Mouse (Mus musculus) spleen, embryonic (tissue): ENCODE data around the gene Dydc2.

Source experiments
- CTCF ChIA-PET: fragments of 350-600 bp; sonication (Branson Sonifier 250); formaldehyde crosslinking; loops from one replicate; lab custom pipeline; 2022; lab: Charles Lee

Gene Dydc2

DNA sequence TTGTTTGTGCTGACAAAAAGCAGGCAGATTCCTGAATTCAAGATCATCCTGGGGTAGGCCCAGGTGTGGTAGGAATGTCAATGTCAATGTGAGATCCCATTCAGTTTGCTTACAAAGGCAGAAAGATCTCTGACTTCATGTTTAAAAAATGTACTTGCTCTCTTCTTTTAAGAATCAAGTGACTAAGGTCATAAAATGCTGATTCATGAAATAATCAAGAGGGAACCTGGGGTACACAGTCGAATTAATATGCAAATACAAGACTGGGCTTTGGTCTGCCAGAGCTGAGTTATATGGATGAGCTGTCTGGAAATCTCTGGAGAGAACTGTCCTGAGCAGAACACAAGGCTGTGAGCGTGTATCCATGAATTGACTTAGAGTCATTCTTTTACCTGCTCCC lies 21.6 kb downstream of the Dydc2 start:
- CTCF ChIA-PET = no interaction called here

DNA sequence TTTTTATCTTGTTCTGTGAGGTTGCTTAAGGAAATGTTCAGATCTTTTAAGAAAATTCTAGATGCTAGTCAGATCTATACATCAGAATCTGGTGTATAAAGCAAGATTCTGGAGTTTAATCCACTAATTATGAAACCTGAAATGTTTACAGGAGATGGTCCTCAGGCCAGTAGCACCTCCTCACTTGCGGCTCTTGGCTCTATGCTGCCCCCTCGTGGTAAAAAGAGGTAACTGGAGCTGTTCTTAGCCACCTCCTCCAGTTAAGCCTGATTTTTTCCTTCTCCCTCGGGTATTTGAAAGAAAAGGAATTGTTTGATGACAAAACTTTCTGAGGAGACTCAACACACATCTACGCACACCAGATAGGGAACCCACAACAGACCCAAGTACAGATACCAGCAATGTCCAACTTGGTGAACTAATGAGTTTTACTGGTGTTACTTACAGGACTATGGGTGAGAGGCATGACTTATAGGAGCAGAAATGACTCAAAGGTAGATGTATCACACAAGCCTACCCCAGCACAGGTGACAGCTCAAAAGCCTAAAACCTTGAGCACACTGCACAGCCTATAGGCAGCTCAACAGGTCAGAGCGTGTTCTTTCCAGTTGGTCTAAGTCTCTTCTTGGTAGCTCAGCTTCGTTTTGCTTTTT lies 33.7 kb downstream of the Dydc2 start:
- CTCF ChIA-PET = interaction anchor here (1.0 kb wide), 1 partner anchor 61 kb away, joined by 3 read pairs; no protein-coding TSS in a partner anchor

DNA sequence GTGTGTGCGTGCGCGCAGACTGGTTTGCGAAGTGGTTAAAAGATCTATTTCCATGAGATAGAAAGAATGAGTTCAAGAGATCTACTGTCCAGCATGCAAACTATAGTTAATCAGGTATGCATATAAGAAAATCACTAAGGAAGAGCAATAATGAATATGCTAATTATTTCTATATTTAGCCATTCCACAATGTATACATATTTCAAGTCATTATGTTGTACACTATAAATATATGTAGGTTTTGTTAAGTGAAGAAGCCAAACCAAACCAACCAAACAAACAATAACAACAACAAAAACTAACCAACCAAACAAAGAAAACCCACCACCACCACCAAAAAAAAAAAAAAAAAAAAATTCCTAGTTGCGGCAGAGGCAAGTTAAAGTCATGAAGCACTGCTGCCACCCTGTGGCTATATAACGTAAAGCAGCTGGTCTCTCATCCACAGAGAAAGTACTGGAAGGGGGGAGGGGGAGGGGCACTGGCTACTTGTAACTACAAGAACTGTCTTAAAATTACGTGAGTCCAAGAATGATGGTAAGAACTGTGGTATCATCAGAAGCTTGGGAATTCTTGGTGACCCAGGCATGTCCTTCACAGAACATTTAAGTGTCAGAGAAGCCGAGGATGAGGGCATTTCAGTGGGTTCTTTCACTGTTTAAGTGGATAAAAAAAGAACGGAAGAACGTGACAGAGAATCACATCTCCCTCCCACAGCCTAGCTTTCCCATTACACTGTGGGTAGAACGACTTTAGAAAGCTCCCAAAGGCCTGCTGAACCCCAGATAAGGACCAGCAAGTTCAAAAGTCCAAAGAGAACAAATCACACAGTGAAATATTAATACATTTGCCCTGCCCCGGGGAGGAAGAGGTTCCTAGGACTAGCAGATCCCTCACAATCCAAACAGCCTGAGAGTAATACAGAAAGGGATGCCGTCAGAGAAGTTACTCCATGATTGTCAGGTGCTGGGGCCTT lies 35.6 kb downstream of the Dydc2 start:
- CTCF ChIA-PET = interaction anchor here (0.6 to 1.1 kb wide), 7 partner anchors 35 to 1961 kb away, joined by 3 to 10 read pairs (median 4); no protein-coding TSS in a partner anchor

DNA sequence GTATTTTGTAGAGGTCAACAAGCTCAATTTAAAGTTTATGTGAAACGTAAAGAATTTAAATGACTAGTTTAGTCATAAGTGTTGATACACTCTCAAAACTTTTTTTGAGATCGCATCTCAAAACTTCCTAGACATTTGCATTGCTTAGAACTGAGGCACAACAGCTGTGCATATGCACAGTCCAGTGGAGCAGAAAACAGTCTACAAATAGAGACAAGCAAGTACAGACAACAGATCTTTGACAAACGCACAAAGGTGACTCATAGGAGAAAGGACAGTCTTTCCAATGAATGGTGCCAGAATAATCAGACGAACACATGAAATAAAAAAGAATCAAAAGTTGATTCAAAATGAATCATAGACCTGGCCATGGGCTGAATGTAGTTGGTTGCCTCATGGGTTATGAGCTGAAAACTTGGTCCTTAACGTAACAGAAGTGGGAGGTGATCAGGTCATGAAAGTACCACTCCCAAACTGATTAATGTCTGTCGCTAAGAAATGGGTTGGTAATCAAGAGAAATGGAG lies 38.0 kb downstream of the Dydc2 start:
- CTCF ChIA-PET = no interaction called here

DNA sequence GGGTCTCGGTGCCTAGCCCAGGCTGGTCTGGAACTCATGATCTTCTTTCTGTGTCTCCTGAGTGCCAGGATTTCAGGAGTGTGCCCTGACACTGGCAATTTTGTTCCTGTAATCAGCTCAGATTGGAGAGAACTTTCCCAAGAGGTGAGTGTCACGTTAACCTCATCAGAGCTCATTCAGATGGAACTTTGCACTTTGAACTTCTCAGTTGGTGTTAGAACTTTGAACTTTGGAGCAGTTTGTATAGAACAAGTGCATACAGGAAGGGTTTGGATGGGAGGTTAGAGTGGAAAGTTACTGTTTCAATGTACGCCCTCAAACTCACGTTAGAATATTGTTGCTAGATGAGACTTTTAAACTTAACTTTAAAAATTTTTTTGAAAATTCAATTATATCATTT lies 39.7 kb downstream of the Dydc2 start:
- CTCF ChIA-PET = no interaction called here

DNA sequence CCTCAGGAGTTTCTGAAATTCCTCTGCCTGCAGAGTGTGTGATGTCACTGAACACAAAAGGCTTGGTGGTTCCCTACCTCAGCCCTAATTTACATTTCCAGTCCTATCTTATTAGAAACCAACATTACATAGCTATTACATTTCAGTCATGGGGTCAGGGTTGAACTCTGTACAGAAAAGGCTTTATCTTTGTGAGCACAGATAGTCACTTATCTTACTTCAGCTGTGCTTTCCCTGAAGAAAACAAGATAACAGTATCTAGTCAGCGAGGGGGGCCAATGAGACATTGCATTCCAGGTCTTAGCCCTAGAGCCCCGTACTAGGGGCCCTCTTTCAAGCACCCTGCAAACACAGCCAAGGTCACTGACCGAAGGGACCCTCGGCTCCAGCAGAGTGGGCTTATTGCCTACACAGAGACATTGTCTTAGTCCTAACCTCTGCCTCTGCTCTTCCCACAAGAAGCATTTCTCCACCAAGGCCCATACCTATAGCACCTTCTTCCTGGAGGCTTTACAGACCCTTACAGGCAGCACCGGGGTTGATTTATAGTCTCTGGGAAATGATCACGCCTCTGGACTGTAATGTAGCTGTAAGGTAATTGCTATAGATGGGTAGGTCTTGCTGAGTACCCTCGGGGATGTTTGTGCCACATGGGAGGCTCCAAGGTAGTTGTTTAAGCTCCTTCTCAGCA lies 43.3 kb downstream of the Dydc2 start:
- CTCF ChIA-PET = no interaction called here

DNA sequence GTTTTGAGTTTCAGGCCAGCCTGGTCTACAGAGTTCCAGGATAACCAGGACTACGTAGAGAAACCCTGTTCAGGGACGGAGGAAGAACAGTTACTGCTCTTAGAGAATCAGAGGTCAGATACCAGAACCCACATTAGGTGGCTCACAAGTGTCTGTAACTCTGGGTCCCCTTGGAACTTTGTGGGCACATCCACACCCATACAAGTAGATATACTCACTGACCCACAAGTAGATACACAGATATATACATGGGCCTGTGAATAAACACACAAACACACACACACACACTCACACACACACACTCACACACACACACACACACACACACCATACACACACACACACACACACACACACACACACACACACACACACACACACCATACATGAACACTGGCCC lies 43.9 kb downstream of the Dydc2 start:
- CTCF ChIA-PET = no interaction called here

DNA sequence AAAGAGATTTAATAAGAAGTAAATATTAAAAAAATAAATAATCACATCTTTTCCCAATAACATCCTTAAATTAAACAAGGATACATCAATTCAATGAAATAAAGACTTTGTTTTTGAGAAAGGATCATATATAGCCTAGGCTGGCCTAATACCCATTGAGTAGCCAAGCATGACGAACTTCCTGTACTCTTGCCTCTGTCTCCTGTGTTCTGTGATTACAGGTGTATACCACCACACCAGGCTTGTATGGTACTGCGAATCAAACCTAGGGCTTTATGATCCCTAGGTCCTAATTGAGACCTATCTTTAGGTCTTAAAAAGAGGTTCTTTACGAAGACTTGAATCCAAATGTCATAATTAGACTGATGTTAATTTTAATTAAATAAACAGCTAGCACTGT lies 47.8 kb downstream of the Dydc2 start:
- CTCF ChIA-PET = interaction anchor here (0.6 kb wide), 1 partner anchor 98 kb away, joined by 3 read pairs; no protein-coding TSS in a partner anchor

DNA sequence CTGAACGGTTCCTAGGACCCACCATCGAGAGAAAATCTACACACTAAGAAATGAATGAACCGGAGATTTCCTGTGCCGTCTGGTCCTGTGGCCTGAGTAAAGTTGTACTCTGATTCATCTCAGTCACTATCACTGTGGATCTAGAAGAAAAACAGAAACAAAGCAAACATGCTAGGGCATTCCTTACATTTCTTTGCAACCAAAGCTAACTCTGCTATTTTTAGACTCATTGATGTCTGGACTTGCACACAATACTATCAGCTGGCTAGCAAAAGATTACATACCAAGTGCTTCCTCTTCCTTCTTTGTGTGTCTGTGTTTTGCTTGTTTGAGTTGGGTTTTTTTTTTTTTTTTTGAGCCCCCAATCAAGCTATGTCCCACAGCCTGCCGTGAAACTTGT lies 51.5 kb downstream of the Dydc2 start:
- CTCF ChIA-PET = interaction anchor here (0.6 to 0.9 kb wide), 3 partner anchors 13 to 114 kb away, joined by 3 read pairs; no protein-coding TSS in a partner anchor

DNA sequence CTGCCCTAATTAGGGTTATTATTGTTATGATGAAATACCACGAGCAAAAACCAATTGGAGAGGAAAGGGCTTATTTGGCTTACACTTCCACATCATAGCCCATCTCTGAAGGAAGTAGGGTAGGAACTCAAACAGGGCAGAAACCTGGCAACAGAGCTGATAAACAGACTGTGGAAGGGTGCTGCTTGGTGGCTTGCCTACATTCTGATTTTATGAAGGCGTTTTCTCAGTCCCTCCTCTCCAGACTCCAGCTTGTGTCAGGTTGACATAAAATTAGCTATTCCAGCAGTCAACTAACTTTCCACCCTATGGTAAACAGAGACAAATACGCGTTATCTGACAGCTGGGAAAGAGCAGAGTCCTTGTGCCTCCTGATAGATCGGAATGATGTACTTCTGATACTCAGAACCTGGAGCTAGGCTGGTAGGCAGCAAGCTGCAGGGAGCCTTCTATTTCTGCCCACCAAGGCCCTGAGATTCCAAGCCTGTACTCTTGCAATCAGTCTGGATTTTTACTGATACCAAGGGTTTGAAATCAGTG lies 54.2 kb downstream of the Dydc2 start:
- CTCF ChIA-PET = no interaction called here

DNA sequence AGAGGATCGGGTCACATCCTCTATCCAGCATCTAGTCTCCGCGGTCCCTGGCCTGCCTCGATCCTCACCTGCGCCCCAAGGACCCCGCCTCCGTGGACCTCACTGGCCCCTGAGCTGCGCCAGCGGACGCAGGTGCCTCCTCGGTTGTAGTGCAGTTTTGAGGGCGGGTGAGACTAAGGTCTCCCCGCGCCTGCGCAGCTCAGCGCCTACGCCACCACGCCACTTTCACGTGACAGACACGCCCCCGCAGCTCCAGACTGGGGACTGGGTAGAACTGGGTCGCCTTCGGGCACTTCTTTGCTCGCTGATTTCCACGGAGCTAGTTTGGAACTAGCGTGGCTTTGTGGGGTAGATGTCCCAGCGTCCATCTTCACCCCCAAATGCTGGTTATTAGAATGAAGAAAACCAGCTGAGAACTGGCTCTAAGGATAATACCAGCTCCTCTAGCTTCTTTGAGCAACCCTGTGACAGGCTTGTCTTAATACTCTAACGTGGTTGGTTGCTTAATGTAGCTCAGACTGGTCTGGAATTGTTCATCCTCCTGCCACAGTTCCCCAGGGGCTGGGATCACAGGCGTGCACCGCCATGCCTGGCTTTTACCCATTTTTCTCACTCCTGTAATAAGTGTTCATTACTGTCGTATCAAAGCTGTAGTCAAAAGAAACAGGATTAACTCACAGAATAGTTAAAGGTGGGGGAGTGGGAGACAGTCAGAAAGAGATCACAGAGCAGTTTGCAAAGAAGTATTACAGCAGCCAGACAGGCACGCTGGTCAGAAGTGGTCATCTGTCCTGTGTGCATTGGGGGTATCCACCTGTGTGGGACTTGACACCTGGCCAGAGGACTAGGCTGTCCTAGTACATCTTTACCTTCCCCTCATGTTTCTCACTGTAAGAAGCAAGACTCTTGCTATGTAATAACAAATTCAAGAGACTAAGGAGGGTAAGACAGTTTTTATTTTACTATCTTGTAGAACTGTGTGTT lies 55.1 kb downstream of the Dydc2 start, which contains the start of gene Fam213a:
Gene Fam213a (minus strand): TSS at position 159 of the 984 bp plus-strand sequence.
- CTCF ChIA-PET = no interaction called here

DNA sequence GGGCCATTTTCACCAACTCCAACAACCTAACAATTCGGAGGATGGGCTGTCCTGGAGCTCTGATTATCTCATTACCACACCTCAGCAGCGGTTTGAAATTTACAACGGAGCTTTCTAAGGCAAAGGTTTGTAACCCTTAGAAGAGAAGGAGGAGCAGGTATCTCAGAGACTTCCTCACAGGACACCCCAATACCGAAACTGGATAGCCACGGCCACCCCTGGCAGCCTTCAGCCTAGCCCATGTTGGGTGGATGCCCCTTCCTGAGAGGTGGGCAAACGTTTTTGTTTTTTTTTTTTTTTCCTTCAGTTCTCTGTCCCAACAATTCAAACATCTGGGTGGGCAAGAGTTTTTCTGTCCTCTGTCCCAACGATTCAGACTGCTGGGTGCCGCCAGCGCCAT lies 55.9 kb downstream of the Dydc2 start:
- CTCF ChIA-PET = no interaction called here

DNA sequence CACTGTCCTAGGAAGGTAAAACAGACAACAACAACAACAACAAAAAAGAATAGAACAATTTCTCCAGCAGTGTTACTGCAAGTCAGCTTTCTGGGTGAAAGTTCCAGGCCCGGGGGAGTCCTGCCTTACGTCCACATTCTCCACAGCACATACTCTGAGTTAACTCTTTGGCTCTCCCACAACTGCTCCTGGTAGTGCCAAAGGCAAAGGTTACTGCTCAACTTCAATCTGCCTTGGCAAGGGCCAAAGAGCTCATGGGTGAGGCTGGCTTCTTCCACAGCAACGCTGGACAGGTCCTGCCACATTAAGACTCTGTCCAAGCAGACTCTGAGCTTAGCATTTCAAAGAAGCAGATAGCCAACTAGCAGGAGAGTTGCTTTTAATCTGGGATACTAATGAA lies 57.1 kb downstream of the Dydc2 start:
- CTCF ChIA-PET = no interaction called here

DNA sequence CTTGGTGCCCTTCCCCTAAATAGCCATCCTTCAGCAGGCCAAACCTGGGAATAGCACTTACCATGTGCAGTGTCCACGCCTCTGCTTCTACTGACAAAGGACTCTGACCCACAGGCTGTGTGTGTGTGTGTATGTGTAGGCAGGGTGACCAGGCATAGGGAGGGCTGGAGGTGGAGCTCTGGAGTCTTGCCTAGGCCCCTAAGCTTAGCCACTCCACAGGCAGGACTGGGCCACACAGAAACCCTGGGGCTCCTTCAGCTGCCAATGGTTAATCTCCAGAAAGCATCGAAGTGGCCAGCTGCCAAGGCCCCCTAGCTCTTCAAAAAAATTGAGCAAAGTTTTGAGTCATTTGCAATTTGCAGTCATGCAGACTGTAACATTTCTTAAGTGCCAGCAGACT lies 60.9 kb downstream of the Dydc2 start:
- CTCF ChIA-PET = no interaction called here

DNA sequence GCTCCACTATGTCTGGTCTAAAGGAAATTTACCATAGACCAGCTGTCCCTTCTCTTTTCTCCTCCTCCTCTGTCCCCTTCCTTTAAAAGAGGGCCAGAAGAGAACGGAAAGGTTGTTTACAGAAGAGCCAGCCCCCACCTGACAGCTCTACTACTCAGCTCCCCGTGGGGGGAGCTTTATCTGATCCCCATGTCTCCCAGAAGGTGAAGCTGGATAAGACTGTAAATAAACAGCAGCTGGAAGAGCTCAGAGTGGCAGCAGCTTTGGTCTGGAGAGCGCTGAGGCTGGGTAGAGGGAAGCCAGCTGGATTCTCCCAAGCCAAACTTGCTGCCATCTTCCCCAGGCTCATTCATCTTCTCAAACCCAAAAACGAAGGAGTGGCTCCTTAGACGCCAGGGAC lies 61.4 kb downstream of the Dydc2 start:
- CTCF ChIA-PET = no interaction called here

DNA sequence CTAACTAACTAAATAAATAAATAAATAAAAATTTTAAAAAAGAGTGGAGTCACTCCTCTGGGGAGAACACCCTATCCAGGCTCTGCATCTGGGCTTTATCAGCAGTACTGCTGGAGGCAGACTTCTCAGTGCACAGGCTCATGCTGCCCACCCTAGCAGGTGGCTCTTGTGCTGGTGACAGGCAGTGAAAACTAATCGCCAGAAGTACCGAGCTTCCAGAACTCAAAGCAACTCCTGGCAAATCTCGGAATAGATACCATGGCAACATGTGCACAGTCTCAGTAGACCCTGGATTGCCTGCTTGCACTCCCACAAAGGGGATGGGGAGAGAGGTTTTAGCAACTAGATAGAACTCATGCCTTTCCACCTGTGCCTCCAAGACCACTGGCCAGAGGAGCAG lies 62.1 kb downstream of the Dydc2 start:
- CTCF ChIA-PET = no interaction called here

DNA sequence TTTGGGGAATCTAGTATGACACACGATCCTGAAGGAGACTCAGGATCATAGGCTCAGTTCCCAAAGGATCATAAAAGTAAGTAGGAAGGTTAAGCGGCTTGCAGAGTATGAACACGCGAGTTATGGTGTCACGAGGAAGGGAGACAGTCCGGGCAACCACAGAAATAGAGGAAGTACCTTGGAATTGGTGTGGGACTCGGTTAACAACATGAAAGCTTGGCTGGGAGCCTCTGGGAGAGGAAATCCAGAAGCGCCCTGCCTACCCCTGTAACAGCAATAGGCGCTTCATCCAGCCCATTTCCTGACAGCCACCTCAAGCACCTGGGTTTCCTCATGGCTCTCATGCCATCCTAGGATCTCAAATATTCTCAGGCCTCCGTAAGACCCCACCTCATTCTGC lies 62.7 kb downstream of the Dydc2 start:
- CTCF ChIA-PET = no interaction called here

DNA sequence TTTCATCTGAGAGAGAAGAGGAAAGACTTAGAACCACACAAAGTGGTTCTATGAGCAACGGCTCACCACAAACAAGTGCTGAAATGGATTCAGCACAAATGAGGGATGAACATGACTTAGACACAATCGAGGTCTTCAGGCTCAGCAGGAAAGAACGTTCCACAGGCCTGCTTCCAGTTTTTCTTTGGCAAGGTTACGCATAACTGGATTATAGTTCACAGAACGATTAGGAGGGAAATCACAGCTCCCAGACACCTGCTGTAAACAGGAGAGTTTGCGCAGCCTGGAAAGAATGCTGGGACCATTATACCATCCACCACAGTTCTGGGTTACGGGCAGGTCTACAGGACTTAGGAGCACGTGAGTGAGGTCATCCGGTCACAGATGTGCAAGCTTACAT lies 63.3 kb downstream of the Dydc2 start:
- CTCF ChIA-PET = no interaction called here

DNA sequence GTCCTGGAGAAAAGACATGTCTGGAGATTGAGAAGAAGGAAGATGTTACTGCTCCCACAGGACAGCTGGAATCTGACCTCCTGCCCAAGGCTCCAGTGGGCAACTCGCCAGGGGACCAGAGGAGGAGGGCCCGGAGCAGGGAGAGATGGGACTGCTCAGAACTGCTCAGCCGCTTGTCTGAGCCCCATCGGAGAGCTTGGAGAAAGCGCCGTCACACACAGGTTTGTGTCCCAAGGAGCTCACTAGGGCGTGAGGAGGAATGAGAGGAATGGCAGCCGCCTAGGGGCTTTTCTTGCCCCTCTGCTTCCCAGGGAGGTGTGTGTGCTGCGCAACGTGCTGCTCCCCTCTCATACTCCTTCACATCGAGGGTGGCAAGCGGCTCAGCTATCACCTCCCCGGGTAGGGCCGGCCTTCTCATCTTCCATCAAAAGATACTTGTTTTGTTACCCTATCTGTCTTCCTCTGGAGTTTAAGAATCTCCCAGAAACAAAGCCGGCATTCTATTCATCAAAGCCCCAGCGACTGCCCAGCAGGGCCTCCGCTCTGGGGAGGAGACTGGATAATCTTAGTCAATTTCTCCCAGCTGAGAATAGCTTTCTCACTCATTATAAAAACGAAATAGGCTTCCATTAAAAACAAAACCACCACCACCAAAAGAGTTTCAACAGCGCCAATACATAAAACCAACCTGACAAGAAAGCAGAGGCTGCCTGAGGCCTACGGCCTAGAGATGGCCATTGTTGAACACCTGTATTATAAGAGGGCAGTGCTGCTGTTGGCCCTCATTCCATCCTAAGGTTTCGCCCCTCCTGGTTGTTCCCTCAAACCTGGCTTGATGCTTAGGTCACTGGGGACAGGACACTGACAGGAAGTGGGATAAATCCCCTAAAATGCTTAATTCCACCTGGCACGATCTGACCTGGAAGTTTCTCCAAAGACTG lies 64.5 kb downstream of the Dydc2 start:
- CTCF ChIA-PET = interaction anchor here (0.7 kb wide), 1 partner anchor 13 kb away, joined by 3 read pairs; no protein-coding TSS in a partner anchor
